Mouse (Mus musculus) stomach, adult 2 months (tissue): Measurements from ENCODE around the gene Snapc1. TPM values are rescaled to one million over a fixed set of nuclear protein-coding genes. Genes with fewer than 3 reads are reported as not detected.

Source experiments
- polyA plus RNA-seq: library from polyadenylated mRNA; depleted of rRNA; stranded (reverse); fragments of >200 nt; gene quantifications from 2 replicates; pipeline ENCODE4 v1.2.3, GENCODE M21; 2012; rRNA removed

The Snapc1 gene
- 2.5 and 3.5 TPM in 2 replicates for polyA plus RNA-seq

GRCm38 (mm10) chr12:73964291-73965281 is at the start of gene Snapc1:
Gene Snapc1 (plus strand): TSS chr12:73964481.

GRCm38 (mm10) chr12:73937353-73937752 is 26.9 kb upstream of the Snapc1 start, which contains the start of gene Gm49321:
Gene Gm49321 (plus strand): TSS chr12:73937653.

GRCm38 (mm10) chr12:73997297-73998127 is 33.2 kb downstream of the Snapc1 start, which contains the start of gene Syt16:
Gene Syt16 (plus strand): TSS chr12:73997661.

Other genes starting within 250 kb of the Snapc1 start
- 8.3 and 22.5 TPM in 2 replicates for gene Hif1a, start 63.1 kb upstream of the Snapc1 start, polyA plus RNA-seq
- not detected in 2 replicates for gene Gm49321, start 26.8 kb upstream of the Snapc1 start, polyA plus RNA-seq
- gene Syt16, start 33.2 kb downstream of the Snapc1 start, polyA plus RNA-seq = 3.2 and 3.7 TPM in 2 replicates